Mouse (Mus musculus) heart, adult 18-20 months (tissue): ENCODE data around the gene Apoc1. TPM values are rescaled to one million over a fixed set of nuclear protein-coding genes. Genes with fewer than 3 reads are reported as not detected.

Experiments used
- DNase-seq, 2 experiments: peaks; one replicate each; pipeline ENCODE4 v3.0.0; 2021 to 2022; ENCODE audit warnings: mixed read lengths in 1 of 2
- total RNA-seq, 2 experiments: library from RNA; stranded (reverse); gene quantifications; 2 replicates each; pipeline ENCODE4 v1.2.3; 2021

Gene Apoc1
- total RNA-seq, 2 experiments from 2014 or later = 0.57 to 19.5 TPM

DNA sequence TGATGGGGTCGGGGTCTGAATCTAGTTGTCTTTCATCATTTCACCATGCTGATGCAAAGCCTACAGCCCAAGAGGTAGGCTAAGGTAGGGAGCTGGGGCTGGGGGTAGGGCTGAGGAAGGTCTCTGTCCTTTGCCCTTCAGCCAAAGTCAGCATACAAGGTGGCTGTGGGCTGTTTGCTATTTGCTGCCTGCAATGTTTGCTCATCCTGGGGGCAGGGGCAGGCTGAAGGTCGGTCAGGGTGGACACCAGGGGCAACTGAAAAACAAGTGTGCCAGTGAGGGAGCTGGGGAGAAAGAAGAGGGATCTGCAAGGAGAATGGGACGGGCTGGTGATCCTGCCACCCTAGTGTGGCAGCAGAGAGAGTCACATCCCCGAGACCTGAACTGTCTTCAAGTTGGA, 7.1 kb downstream of the Apoc1 start:
- DNase-seq = no peak

DNA sequence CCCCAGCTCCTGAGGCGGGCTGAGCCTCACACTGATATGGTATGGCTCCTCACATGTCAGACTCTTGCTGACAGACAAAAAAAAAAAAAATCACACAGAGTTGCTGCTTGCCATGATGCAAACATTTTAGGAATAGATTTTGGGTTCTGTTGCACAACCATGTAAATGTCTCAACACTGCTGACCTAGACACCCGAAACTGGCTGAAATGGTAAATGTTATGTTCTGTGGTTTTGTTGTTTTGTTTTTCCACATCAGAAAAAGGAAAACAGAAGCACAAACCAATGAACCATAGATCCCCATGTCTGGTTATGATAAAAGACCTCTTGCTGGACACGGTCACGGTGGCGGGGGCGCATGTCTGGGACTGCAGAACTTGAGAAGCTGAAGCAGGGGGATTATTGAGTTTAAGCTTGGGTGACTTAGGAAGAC, 8.7 kb downstream of the Apoc1 start:
- DNase-seq = no peak

DNA sequence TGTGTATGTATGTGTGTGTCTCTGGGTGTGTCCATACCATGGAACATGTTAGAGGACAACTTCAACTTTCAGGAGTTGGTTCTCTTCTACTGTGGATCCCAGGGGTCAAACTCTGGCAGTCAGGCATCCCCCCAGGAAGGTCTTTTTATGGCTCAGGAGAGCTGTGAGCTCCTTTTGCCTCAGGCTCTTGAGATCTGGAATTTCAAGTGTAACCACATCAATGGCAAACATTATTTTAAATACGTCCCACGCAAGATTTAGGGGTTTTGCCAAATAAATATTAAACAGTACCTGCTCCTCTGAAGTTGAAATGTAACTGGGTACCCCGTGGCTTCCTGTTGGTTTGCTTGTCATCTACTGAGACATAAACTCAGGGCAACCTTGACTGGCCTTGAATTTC, 9.5 kb downstream of the Apoc1 start:
- DNase-seq = no peak

DNA sequence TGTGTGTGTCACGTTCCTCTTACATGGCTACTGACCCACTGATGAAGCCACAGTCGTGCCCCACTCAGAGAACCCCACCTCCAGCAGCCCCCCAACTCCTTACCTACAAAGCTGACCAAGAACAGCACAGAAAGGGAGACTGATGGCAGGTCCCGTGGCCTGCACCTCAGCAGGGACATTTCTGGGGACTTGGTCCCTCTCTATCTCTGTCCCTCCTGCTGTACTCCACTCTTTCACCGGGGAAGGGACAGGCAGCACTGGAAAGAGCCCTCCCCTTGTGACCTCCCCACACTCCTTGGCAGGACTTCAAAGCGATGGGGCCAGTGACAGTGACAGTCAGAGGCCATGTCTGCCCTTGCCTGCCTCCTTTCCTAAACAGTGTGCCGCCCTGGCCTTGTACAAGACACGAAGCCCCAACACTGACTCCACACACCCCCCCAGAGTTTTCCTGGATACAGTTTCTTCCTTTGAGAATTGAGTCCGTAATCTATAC, 11.2 kb downstream of the Apoc1 start, which contains the start of the genes Gm44805 and Apoc4:
Gm44805 (minus strand) TSS at position 222 of the 493 bp plus-strand sequence.
Apoc4 (minus strand) TSS at position 278 of the 493 bp plus-strand sequence.
- no peak for DNase-seq

DNA sequence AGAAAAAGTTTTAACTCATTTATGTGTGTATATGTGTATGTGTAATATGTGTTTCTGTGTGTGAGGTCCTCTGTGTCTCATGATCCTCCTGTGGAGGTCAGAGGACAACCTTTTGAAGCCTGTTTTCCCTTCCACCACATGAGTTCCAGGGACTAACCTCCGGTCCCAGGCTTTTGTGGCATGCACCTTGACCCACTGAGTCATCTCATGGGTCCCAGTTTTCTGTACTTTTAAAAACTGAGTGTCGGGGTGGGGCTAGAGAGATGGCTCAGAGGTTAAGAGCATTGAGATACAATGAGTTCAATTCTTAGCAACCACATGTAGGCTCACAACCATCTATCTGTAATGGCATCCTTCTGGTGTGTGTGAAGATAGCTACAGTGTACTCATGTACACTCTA, 11.8 kb downstream of the Apoc1 start:
- DNase-seq = no peak

DNA sequence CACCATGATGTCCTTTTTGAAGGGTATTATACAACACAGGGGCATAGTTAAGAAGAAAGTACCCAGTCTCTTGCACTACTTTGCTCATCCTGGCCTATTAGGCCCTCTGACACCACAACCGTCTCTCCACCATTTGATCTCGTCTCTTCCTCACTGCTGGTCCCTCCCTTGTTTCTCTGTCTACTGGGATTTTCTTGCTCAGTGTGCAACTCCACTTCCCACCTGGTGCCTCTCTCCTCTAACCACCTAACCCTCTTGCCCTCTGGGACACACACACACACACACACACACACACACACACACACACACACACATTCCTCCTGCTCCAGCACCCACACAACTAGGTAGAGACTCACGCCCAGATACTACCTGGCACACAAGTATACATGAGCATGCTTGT, 13.6 kb downstream of the Apoc1 start:
- DNase-seq = no peak

DNA sequence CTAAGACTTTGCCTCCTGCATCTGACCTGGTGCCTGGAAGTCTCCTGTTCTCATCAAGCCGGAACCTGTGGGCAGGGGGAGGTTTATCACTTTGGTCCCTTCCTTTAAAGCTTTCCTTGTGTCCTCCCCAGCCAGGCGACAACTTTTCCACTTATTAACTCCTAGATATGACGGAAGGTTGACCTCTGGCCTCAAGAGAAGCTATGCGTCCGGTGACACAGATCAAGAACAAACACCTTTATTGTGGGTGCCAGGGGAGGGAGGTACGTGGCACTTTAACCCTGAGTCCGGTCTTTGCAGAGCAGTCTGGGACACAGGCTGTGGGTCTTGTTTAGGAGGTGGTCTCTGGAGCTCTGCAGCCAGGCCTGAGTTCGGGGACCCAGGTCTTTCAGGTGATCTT, 14.6 kb downstream of the Apoc1 start, which contains the start of gene Apoc2:
Apoc2 (minus strand) TSS at position 70 of the 400 bp plus-strand sequence.
- DNase-seq = no peak

DNA sequence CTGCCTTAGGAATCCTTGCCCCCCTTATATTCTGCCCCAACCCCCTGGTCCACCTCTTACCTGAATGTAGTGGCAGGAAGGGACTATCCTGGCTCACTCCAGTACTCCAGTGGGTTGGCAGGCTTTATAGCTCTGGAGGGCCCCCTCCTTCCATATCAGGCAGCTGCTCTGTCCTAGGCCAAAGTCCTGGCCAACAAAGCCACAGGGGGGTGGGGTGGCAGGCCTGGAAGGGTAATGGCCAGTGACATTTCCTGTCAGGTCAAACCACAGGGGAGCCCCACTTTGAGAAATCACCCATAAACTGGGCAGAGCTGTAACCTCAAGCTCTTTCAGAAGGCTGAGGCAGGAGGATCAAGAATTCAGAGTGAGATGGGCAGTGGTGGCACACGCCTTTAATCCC, 15.8 kb downstream of the Apoc1 start:
- no peak for DNase-seq

DNA sequence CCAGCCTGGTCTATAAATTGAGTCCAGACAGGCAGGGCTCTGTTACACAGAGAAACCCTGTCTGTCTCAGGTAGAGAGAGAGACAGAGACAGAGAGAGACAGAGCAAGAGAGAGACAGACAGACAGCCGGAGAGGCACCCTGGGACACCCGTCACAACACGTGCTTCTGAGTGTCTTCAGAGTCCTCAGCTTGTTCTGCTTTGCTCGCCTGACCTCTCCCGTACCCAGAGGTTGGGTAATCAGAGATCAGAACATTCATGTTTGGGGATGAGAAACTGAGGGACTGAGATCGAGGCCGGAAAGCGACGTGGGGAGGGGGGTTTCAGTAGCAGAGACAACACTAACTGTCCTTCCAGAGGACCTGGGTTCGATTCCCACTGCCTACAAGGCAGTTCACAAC, 16.6 kb downstream of the Apoc1 start:
- no peak for DNase-seq

DNA sequence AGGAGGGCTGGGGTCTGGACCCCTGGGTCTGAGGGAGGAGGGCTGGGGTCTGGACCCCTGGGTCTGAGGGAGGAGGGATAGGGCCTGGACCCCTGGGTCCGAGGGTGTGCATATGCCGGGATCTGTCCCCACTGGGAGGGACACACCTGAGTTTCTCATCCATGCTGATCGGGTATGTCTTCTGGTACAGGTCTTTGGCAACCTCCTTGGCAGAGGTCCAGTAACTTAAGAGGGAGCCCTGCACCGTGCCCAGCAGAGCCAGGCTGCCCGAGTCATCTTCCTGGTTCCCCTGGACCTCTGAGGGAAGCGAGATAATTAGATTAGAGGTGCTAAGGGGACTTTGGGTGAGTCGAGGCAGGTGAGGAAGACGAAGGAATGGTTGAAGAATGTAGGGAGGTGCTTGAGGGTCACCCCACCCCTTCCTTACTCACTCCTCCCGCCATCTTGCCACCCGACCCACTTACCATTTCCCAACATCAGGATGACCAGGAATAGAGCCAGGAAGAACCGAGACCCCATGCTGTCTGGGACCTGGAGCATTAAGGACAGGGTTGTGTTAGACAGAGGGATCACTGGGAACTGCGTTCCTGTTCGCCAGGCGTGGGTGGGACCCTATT, 19.3 kb downstream of the Apoc1 start:
- DNase-seq = no peak

DNA sequence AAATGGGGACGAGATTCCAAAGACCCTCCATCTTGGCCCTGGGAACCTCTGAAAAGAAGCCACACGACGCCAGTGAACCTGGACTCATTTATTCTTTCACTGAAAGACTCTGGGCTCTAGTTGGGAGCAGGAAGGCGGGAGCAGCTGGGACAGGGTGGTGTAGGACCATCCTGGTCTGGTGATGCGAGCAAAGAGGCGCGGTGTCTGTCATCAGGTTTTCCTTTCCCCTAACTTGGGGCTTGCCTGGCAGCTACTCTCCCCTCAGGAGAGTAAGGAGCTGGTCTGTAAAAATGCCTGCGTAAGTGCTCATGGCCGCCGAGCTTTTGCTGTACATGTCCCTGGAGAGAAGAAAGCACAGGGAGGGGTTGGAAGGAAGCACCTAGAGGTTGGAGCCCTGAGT, 20.9 kb downstream of the Apoc1 start:
- DNase-seq = no peak

DNA sequence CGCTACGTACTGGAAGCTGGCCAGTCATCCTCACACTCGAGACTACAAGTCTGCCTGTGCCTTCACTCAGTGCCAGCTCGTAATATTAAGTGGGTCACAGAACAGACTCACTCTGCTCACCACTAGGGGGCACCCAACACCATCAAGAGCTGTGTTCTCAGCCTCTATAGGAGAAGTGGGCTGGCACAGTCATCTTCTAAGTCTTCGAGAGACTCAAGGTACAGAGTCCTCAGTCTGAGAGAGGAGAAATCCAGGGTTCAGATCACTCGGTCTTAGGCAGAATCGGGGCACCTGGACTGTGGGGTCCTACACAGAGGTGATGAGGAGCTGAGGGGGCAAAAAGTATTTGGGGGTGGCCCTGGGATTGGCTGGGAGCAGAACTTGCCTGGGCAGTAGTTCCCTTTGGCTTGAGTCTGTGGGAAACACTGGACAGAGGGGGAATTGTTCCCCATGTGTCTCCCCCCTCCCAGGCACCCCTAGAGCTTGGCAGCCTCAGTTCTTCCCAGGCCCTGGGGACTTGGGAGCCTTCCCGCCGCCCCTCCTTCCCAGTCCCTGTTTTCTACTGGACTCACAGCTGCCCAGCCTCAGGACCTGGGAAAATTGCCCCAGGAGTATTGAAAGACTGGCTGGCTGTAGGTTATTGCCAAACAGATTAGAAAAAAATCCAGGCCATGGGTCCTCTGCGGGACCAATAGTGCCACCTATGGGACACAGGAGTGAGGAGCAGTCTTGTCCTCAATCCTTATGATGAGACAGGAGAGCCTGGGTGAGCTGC, 23.3 kb downstream of the Apoc1 start:
- DNase-seq = peak; percentile 95

DNA sequence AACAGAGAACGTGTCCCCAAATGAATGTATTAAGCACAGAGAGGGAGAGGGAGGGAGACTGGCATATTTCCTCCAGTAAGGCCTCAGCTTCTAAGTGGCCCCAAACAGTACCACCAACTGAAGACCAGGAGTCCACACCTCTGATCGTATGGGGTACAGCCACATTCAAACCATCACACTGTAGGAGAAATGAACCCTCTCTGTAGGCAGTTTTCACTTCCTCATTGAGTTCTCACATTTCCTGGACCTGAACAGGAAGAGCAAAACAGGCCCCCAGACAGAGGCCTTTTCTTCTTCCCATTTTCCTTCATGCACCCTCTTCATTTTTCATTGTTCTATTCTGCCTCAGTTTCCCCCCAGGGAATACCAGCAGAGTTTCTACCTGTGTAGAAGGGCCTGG, 25.0 kb downstream of the Apoc1 start:
- DNase-seq = no peak

DNA sequence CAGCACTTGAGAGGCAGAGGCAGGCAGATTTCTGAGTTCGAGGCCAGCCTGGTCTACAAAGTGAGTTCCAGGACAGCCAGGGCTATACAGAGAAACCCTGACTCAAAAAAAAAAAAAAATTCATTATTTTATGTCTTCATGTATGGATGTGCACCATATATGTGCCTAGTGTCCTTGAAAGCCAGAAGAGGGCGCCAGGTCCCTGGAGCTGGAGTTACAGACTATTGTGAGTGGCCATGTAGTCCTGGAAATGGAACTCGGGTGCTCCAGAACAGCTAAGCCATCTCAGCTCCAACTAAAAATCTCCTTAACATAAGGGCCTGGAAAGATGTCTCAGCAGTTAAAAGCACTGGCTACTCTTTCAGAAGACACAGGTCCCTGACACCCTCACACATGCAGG, 25.7 kb downstream of the Apoc1 start:
- DNase-seq = no peak

DNA sequence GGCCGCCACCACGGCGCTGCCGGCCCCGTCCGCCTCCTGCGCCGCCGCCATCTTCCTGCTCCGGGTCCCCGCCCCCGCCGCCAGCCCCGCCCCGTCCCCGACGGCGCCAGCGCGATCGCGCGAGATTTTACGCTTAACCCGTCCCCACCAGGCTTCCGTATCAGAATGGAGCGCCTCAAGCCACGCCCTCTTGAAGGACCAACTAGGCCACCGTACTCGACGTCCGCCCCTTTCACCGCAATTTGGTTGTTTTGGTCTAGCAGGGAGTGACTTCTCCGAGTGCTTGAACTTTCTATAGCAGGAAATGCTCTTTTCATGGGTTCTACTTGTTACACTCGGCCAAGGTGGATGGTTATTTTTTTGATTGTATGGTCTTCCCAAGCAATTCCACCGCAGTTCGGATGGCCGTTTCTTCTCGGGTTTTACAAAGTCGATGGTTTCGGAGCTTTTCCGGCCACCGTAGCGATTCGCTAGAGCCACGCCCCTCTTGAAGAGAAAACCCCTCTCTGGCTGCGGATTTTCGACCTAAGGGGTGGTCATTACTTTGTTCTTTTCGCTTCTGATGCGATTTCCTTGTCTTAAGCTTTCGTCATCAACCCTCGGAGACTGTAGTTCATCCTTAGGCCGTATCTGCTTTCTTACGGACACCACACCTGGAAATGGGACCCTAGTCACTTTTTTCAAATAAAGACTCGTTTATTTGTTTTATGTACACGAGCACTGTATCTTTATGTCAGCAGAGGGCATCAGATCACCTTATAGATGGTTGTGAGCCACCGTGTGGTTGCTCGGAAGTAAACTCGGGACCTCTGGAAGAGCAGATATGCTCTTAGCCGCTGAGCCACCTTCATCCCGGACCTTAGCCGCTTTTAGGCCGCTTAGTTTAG, 27.3 kb downstream of the Apoc1 start, which contains the start of gene Clptm1:
Clptm1 (minus strand) TSS at position 79 of the 887 bp plus-strand sequence.
- DNase-seq = peak; percentile 98 to 99

DNA sequence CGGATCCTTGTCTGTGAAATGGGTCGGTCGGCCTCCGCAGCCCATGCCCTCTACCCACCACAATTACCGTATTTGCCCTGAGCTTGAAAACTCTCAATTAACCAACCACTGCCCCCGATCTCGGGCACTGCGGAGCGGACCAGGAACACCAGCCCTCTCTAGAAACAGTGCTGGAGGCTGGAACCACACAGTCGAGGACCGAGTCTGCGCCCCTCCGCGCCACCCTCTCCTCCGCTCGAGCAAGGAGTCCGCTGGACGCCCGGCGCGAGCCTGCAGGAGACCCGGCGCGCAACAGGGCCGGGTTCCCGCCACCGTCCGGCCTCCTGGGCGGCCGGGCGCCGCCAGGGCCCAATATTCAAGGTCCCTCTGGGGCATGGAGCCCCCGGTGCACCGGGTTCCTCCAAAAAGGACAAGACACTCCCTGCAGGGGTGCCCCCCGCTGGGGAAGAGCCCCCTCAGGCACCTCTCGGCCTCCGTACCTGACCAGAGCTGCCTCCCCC, 28.0 kb downstream of the Apoc1 start:
- DNase-seq = no peak

DNA sequence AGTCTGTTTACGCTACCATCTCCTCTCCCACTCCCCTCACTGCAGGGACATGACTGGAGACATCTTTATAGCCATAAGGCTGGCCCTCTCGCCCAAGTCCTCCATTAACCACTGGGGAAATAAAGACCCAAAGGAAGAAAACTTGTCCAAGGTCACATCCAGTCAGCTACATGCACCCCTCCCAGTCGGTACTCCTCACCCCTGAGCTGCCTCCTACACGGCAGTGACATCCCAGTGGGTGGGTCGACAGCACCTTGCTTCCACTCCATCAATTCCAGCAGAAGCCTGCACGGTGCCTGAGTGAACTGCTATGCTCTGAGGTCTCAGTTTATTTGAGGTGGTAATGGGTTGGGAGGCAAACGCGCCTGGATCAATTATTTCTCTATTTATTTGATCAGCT, 28.5 kb downstream of the Apoc1 start:
- no peak for DNase-seq

DNA sequence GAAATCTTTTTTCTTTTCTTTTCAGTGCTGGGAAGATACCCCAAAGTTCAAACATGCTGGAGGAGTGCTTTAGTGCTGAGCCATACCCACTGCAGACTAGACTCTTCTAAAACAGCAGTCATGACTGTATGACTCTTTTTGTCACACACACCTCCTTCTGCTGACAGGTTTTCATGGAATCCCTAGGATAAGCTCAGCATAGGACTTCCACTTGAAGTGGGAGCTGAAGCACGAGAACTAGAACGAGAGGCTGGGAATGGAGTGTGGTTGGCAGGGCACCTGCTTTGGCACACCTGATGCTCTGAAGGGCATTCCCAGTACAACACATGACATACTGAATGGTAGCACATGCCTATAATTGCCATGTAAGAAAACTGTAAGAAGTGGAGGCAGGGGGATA, 39.8 kb downstream of the Apoc1 start:
- DNase-seq = peak; percentile 78 to 84

DNA sequence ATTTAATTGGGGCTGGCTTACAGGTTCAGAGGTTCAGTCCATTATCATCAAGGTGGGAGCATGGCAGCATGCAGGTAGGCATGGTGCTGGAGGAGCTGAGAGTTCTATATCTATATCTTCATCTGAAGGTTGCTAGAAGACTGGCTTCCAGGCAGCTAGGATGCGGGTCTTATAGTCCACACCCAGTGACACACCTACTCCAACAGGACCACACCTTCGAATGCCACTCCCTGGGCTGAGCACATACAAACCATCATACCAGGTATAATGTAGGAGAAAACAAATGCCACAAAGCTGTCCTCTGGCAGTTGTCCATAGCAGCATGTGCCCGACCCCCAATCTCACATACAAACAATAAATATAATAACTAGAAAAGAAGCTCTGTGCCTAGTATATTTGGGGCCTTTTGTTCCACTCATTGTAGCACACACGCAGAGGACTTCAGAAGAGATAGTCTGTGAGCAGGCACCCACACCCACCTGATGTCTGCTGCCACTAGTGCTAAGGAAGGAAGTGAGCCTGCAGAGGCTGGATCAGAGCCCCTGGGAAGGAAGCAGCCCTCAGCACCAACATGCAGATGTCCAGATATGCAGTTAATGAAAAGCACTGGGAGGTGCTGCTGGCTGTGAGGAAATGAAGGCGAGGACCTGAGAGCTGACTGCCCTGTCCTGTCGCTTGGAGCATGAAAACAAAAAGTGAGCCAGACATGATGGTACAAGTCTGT, 41.2 kb downstream of the Apoc1 start:
- no peak for DNase-seq

DNA sequence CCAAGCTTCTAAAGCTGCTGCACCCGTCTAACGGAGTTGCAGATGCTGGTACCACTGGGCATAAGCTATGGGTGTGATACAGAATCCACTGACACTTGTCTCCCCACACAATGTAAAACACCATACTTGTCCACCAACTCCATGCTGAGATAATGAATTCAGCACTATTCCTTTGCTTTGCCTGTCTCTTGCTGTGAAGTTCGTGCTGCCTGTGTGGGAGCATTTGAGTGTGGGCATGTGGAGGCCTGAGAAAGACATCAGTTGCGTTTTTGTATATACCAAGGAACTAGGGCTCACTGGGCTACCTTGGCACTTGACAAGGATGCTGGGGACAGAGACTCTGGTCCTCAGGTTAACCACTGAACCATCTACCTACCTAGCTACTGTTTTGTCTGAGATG, 51.2 kb downstream of the Apoc1 start:
- DNase-seq = no peak
